Mouse (Mus musculus) forebrain, embryonic 10.5 days (tissue): ENCODE results near the gene Gm9736. TPM values are rescaled to one million over a fixed set of nuclear protein-coding genes. Genes with fewer than 3 reads are reported as not detected.
"Not testable (repeated sequence)": the region's sequence is repeated elsewhere in the genome, so short reads cannot be mapped to it uniquely, and the experiment has no call there.

Experiments
- DNase-seq: peaks from one replicate; pipeline ENCODE4 v3.0.0-alpha.2; 2017; ENCODE audit warnings: low spot score; ENCODE audit errors: extremely low spot score
- H3K27ac ChIP-seq: fragments of 300-500 bp; sonication (generic); 2 replicates; pipeline ENCODE4 v1.5.1; 2016; ENCODE audit warnings: mild to moderate bottlenecking
- H3K27me3 ChIP-seq: fragments of 300-500 bp; sonication (generic); 2 replicates; pipeline ENCODE4 v1.6.1; 2016; ENCODE audit warnings: mild to moderate bottlenecking; ENCODE audit not compliant: poor library complexity, severe bottlenecking
- H3K36me3 ChIP-seq: fragments of 300-500 bp; sonication (generic); replicated peaks from 2 replicates; pipeline ENCODE4 v1.6.1; 2016; ENCODE audit warnings: mild to moderate bottlenecking, moderate library complexity
- H3K4me1 ChIP-seq: fragments of 300-500 bp; sonication (generic); 2 replicates; pipeline ENCODE4 v1.6.1; 2016
- H3K4me3 ChIP-seq: fragments of 300-500 bp; sonication (generic); 2 replicates; pipeline ENCODE4 v1.5.1; 2016; ENCODE audit warnings: mild to moderate bottlenecking, moderate library complexity
- H3K9me3 ChIP-seq: fragments of 300-500 bp; sonication (generic); 2 replicates; pipeline ENCODE4 v1.6.1; 2016; ENCODE audit warnings: mild to moderate bottlenecking, moderate library complexity
- WGBS: fragments of 180-500 bp; shearing (Covaris S2); methylation state at CpG from one replicate; pipeline ENCODE4 v1.1.7; 2016; 5-methylcytosine and 5-hydroxymethylcytosine counted together
- polyA plus RNA-seq: library from polyadenylated mRNA; unstranded; fragments of >200 nt; fragmentation: Nextera tagmentation; extraction: Ambion mirVana; gene quantifications from 2 replicates; pipeline ENCODE4 v1.2.1, GENCODE M21; 2016

Gene Gm9736
- not detected in 2 replicates for polyA plus RNA-seq

DNA sequence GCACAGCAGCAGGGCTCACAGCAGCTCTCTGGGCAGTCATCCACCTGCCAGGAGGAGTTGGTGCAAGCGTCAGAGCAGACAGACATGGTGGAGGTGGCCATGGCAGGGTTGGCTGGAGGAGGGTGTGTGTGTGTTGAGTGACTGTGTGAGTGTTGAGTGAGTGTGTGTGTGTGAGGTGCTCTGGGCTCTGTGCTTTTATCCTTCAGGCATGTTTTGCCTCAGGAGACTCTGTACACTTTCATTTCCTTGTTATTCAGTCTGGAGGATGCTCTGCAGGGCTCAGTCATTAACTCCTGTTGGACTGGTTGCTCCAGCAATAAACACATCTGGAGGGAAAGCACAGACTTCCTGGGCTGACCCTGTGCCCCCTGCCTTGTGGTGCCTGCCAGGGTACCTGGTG, at the start of gene Gm9736:
Gm9736 (minus strand) TSS at position 101 of the 400 bp plus-strand sequence.
- not testable (repeated sequence) for H3K4me3 ChIP-seq, H3K4me1 ChIP-seq, H3K27me3 ChIP-seq, DNase-seq, H3K9me3 ChIP-seq, H3K36me3 ChIP-seq
- H3K27ac ChIP-seq: 0 out of 2 replicates have a peak within 1 kb of the TSS, but pooled peaks have one; percentile 20
- WGBS: 67% methylated on average over 1 of the region's 1 CpGs

DNA sequence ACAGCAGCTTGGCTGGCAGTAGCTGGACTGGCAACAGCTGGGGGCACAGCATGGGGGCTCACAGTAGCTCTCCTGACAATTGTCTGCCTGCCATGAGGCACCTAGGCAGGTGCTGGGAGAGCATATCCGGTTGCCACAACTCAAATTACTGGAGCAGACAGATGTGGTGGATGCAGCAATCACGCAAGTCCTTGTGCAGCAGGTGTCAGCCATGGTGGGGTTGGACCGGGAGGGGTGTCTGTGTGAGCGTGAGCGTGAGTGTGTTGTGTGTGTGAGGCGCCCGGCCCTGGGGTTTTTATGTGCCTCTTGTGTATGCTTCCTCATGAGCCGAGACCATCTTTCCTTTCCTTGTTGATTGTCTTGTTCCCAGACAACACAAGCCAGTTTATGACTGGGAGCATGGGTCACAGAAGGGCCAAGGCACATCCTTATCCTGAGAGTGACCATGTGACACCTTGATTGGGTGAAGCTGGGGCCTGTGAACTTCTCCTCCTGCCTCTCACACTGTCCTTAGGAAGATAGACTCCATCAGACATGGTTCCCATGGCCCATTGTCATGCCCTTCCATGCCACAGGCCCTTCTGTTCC, 47.9 kb upstream of the Gm9736 start, which contains the start of gene Gm19668:
Gm19668 (minus strand) TSS at position 213 of the 588 bp plus-strand sequence.
- peak within 1 kb of the TSS; percentile 68 for H3K27ac ChIP-seq
- WGBS: 56% methylated on average over 8 of the region's 8 CpGs

DNA sequence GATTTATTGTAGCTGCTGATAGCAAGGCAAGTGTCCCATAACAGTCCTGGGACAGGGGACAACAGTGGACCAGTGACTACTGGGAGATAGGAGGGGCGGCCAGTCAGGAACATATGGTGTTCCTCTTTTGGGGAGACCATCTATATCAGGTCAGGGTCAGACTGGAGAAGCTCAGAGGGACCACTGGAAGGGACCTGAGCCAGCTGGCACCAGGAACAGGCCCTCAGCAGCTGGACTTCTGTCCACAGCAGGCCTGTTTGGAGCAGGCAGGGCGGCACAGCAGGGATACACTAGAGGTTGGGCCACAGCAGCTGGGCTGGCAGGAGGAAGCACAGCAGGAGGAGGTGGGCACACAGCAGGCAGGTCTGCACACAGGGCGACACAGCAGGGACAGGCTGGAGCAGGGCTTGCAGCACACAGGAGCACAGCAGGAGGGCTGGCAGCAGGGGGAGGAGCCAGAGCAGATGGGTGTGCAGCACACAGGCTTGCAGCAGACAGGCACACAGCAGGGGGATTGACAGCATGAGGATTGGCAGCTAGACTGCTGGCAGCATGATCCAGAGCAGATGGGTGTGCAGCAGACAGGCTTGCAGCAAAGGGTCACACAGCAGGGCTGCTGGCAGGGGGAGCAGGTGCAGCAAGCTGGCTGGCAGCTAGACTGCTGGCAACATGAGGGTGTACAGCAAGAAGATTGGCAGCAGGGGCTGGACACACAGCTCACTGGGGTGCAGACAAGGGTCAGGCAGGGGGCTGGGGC, 47.2 kb upstream of the Gm9736 start:
- H3K9me3 ChIP-seq, H3K4me3 ChIP-seq, H3K36me3 ChIP-seq, DNase-seq, H3K27me3 ChIP-seq: not testable (repeated sequence)
- H3K27ac ChIP-seq: peak overlapping the region; percentile 68
- 46% methylated on average over 3 of the region's 3 CpGs for WGBS
- H3K4me1 ChIP-seq: peaks cover 32% of the 10 kb centered on the region

More for the DNA sequence above, 47.9 kb upstream of the Gm9736 start, which contains the start of gene Gm19668:
- Histone ChIP-seq H3K4me3 (no peak within 1 kb of the TSS), H3K27me3 (no peaks in the 10 kb centered on the region), H3K9me3 (no peaks in the 10 kb centered on the region), H3K36me3 (no peaks in the 10 kb centered on the region), H3K4me1 (peaks cover 26% of the 10 kb centered on the region)
- DNase-seq: no peak

DNA sequence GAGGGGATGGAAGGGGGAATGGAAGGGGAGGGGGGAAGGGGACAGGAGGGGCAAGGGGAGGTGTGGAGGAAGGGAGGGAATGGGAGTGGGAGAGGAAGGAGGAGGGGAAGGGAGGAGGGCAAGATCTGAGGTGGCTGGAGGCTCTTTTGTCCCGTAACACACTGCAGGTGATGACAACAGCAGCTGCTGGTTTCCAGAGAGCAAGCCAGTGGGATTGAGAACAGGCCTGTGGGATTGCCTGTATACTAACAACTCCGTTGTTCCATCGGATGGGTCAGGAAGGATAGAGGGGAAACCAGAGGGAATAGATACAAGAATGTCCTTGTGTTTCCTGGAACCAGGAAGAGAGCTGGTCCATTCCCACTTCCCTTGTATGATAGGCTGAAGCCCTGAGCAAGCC, 46.5 kb upstream of the Gm9736 start:
- no peaks in the 10 kb centered on the region for H3K27me3 ChIP-seq
- peak overlapping the region; percentile 68 for H3K27ac ChIP-seq
- H3K4me3 ChIP-seq: no peak overlapping the region
- peaks cover 35% of the 10 kb centered on the region for H3K4me1 ChIP-seq
- WGBS: 21% methylated on average over 3 of the region's 3 CpGs
- no peak for DNase-seq
- no peaks in the 10 kb centered on the region for H3K36me3 ChIP-seq
- no peaks in the 10 kb centered on the region for H3K9me3 ChIP-seq

DNA sequence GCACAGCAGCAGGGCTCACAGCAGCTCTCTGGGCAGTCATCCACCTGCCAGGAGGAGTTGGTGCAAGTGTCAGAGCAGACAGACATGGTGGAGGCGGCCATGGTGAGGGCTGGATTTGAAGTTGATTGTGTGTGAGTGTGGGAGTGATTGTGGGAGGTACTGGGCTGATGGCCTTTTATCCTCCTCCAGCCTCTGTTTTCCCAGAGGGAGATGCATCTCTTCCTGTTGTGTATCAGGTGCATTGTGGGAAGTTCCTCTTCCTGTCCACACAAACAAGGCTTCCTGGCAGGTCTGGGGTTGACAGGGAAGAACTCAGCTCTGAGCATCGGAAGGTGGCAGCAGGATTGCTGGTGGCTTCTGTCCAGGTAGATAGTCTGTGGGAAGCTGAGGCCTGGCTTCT, 43.8 kb upstream of the Gm9736 start, which contains the start of gene Gm9639:
Gm9639 (minus strand) TSS at position 101 of the 400 bp plus-strand sequence.
- peaks cover 35% of the 10 kb centered on the region for H3K4me1 ChIP-seq
- no peak within 1 kb of the TSS for H3K4me3 ChIP-seq
- no peaks in the 10 kb centered on the region for H3K9me3 ChIP-seq
- H3K27me3 ChIP-seq: no peaks in the 10 kb centered on the region
- WGBS: 50% methylated on average over 2 of the region's 2 CpGs
- H3K27ac ChIP-seq: peak within 1 kb of the TSS; percentile 53; the same call in 1 of the 2 replicates
- no peaks in the 10 kb centered on the region for H3K36me3 ChIP-seq
- DNase-seq: no peak

DNA sequence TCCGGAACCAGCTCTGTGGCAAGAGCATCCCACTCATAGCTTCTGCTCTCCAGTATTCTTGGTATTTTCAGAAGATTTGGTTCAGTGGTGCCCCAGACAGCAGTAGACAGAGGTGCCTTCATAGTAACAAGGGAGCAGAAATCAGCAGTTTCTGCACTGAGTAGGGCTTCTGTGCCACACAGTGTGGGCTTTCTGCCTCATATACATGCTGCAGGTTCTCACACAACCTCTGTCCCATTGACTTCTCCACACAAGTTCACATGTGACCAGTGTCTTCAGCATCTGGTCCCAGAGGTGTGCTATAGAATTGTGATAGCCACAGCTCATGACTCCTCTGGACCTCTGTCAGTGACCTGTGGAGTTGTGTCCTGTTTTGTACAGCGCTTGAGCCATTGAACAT, 37.5 kb upstream of the Gm9736 start:
- H3K27ac ChIP-seq: no peak overlapping the region
- no peak overlapping the region for H3K4me3 ChIP-seq
- 90% methylated on average over 2 of the region's 2 CpGs for WGBS
- H3K27me3 ChIP-seq: no peaks in the 10 kb centered on the region
- DNase-seq: no peak
- no peaks in the 10 kb centered on the region for H3K9me3 ChIP-seq
- peaks cover 6% of the 10 kb centered on the region; the same call in 1 of the 2 replicates for H3K4me1 ChIP-seq
- H3K36me3 ChIP-seq: no peaks in the 10 kb centered on the region

DNA sequence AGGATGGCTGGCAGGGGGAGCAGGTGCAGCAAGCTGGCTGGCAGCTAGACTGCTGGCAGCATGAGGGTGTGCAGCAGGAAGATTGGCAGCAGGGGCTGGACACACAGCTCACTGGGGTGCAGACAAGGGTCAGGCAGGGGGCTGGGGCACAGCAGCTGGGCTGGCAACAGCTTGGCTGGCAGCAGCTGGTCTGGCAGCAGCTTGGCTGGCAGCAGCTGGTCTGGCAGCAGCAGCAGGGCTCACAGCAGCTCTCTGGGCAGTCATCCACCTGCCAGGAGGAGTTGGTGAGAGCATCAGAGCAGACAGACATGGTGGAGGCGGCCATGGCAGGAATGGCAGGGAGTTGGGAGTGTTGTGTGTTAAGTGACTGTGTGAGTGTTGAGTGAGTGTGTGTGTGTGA, 36.7 kb upstream of the Gm9736 start, which contains the start of gene Gm7137:
Gm7137 (minus strand) TSS at position 325 of the 400 bp plus-strand sequence.
- H3K27ac ChIP-seq, H3K4me1 ChIP-seq, H3K36me3 ChIP-seq, H3K27me3 ChIP-seq, H3K4me3 ChIP-seq, H3K9me3 ChIP-seq, DNase-seq: not testable (repeated sequence)
- 71% methylated on average over 1 of the region's 1 CpGs for WGBS

DNA sequence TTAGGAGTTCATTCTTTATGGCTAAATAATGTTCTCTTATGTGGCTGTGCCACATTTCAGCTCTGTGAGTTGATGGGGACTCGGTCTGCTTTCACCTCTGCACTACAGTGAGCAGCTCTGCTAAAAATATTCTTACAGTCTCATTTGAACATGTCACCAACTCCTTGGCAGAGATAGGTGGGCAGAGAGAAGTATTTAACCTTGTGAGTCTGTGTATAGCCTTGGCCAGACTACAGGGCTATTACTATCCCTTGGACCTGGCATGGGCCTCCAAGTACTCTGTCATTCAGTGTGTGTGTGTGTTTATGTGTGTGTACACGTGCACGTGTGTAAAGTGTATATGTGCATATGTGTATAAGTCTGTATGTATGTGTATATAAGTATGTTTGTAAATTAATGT, 32.2 kb upstream of the Gm9736 start:
- not testable (repeated sequence) for H3K9me3 ChIP-seq, H3K27me3 ChIP-seq, H3K36me3 ChIP-seq, H3K4me1 ChIP-seq, DNase-seq, H3K4me3 ChIP-seq, H3K27ac ChIP-seq
- WGBS: 89% methylated on average over 3 of the region's 3 CpGs

DNA sequence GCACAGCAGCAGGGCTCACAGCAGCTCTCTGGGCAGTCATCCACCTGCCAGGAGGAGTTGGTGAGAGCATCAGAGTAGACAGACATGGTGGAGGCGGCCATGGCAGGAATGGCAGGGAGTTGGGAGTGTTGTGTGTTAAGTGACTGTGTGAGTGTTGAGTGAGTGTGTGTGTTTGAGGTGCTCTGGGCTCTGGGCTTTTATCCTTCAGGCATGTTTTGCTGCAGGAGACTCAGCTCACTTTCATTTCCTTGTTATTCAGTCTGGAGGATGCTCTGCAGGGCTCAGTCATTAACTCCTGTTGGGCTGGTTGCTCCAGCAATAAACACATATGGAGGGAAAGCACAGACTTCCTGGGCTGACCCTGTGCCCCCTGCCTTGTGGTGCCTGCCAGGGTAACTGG, 31.3 kb upstream of the Gm9736 start, which contains the start of gene Gm3250:
Gm3250 (minus strand) TSS at position 101 of the 400 bp plus-strand sequence.
- not testable (repeated sequence) for DNase-seq, H3K27me3 ChIP-seq, H3K36me3 ChIP-seq, H3K27ac ChIP-seq, H3K4me1 ChIP-seq, H3K9me3 ChIP-seq, H3K4me3 ChIP-seq
- WGBS: 22% methylated on average over 1 of the region's 1 CpGs

DNA sequence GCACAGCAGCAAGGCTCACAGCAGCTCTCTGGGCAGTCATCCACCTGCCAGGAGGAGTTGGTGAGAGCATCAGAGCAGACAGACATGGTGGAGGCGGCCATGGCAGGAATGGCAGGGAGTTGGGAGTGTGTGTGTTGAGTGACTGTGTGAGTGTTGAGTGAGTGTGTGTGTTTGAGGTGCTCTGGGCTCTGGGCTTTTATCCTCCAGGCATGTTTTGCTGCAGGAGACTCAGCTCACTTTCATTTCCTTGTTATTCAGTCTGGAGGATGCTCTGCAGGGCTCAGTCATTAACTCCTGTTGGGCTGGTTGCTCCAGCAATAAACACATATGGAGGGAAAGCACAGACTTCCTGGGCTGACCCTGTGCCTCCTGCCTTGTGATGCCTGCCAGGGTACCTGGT, 25.7 kb upstream of the Gm9736 start, which contains the start of gene Gm7138:
Gm7138 (minus strand) TSS at position 101 of the 400 bp plus-strand sequence.
- H3K27ac ChIP-seq, H3K36me3 ChIP-seq, H3K4me1 ChIP-seq, H3K4me3 ChIP-seq, H3K9me3 ChIP-seq, DNase-seq, H3K27me3 ChIP-seq: not testable (repeated sequence)
- 71% methylated on average over 1 of the region's 1 CpGs for WGBS

DNA sequence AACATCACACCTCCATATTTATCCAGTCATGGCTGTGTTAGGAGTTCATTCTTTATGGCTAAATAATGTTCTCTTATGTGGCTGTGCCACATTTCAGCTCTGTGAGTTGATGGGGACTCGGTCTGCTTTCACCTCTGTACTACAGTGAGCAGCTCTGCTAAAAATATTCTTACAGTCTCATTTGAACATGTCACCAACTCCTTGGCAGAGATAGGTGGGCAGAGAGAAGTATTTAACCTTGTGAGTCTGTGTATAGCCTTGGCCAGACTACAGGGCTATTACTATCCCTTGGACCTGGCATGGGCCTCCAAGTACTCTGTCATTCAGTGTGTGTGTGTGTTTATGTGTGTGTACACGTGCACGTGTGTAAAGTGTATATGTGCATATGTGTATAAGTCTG, 21.0 kb upstream of the Gm9736 start:
- H3K4me1 ChIP-seq, H3K4me3 ChIP-seq, H3K36me3 ChIP-seq, DNase-seq, H3K27ac ChIP-seq, H3K9me3 ChIP-seq, H3K27me3 ChIP-seq: not testable (repeated sequence)
- 88% methylated on average over 3 of the region's 3 CpGs for WGBS

DNA sequence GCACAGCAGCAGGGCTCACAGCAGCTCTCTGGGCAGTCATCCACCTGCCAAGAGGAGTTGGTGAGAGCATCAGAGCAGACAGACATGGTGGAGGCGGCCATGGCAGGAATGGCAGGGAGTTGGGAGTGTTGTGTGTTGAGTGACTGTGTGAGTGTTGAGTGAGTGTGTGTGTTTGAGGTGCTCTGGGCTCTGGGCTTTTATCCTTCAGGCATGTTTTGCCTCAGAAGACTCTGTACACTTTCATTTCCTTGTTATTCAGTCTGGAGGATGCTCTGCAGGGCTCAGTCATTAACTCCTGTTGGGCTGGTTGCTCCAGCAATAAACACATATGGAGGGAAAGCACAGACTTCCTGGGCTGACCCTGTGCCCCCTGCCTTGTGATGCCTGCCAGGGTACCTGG, 20.1 kb upstream of the Gm9736 start, which contains the start of gene Gm3238:
Gm3238 (minus strand) TSS at position 101 of the 400 bp plus-strand sequence.
- not testable (repeated sequence) for H3K27ac ChIP-seq, H3K36me3 ChIP-seq, H3K27me3 ChIP-seq, H3K4me3 ChIP-seq, H3K4me1 ChIP-seq, DNase-seq, H3K9me3 ChIP-seq
- 82% methylated on average over 1 of the region's 1 CpGs for WGBS

DNA sequence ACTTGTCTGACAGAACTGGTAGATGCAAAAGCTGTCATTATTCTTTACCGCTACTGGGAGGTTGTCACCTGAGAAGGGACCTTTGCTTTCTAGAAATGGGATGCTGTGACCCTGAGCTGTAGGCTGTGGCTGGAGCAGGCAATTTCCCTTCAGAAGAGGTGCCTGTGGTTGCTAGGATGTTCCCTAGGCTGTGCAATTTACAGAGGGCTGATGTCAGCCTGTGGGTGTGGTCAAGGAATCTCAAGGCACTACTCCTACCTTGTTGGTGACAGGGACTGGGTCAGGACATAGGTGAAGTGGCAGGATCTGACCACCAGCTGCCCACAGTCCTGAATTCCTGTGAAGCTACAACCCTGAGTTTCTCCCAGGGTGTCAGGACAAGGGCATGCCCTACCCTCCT, 18.6 kb upstream of the Gm9736 start:
- no peak overlapping the region for H3K4me3 ChIP-seq
- no peaks in the 10 kb centered on the region for H3K36me3 ChIP-seq
- 82% methylated on average over 1 of the region's 1 CpGs for WGBS
- no peaks in the 10 kb centered on the region for H3K27me3 ChIP-seq
- H3K9me3 ChIP-seq: no peaks in the 10 kb centered on the region
- H3K4me1 ChIP-seq: no peaks in the 10 kb centered on the region
- DNase-seq: no peak
- no peak overlapping the region for H3K27ac ChIP-seq
